In genomic region chr11:102762248-102762647, GRCm38 (mm10) we compare ENCODE assay signal across 7 mouse cellular contexts. TPM values are rescaled to one million over a fixed set of nuclear protein-coding genes. Genes with fewer than 3 reads are reported as not detected.
DNase-seq lines count a peak whose midpoint lies in the region; ATAC-seq and TF ChIP-seq lines count a peak whose summit lies in the region.

No protein-coding gene starts in this region.

- DNase-seq in lung, adult 2 months, result no peak
- peak; percentile 53 for DNase-seq in forebrain, embryonic 11.5 days (ENCODE audit: low spot score)
- DNase-seq in adipocyte (ENCODE audit: low spot score), result no peak
- no peak for DNase-seq in frontal cortex, postnatal 14 days (ENCODE audit: low spot score in 2 of 2)

- peaks cover 21% of the 10 kb centered on the region for H3K27me3 ChIP-seq in lung, embryonic 16.5 days (ENCODE audit: control insufficient read depth, insufficient read depth, low read depth, low read length)
- peaks cover 13% of the 10 kb centered on the region for H3K27me3 ChIP-seq in forebrain, embryonic 11.5 days (ENCODE audit: control insufficient read depth, insufficient read depth, low read length)
- H3K27me3 ChIP-seq in limb, embryonic 12.5 days, result peaks cover 57% of the 10 kb centered on the region
- peaks cover 22% of the 10 kb centered on the region for H3K27me3 ChIP-seq in small intestine, adult 2 months (ENCODE audit: control insufficient read depth, insufficient read depth, low read length)

- H3K4me1 ChIP-seq in lung, embryonic 16.5 days (replicated peaks; ENCODE audit: control insufficient read depth, insufficient read depth, low read length), result peaks cover 8% of the 10 kb centered on the region
- H3K4me1 ChIP-seq in lung, adult 2 months (ENCODE audit: control insufficient read depth, insufficient read depth, low read length), result no peaks in the 10 kb centered on the region
- peaks cover 9% of the 10 kb centered on the region; the same call in 1 of the 2 replicates for H3K4me1 ChIP-seq in forebrain, embryonic 11.5 days (replicated peaks; ENCODE audit: control insufficient read depth, insufficient read depth, low read length)
- peaks cover 14% of the 10 kb centered on the region for H3K4me1 ChIP-seq in limb, embryonic 12.5 days (replicated peaks)
- no peaks in the 10 kb centered on the region for H3K4me1 ChIP-seq in small intestine, adult 2 months (ENCODE audit: control insufficient read depth, insufficient read depth, insufficient read length, low read length)

- no peak for TF ChIP-seq POLR2A in lung, adult 2 months (IDR thresholded peaks at IDR 0.05; ENCODE audit: borderline replicate concordance, extremely low read depth, low read depth, low read length)
- no peak for TF ChIP-seq POLR2A in small intestine, adult 2 months (IDR thresholded peaks at IDR 0.05; ENCODE audit: low read depth, low read length)

- H3K27ac ChIP-seq in lung, embryonic 16.5 days (ENCODE audit: low read length), result no peak overlapping the region
- H3K27ac ChIP-seq in forebrain, embryonic 11.5 days (ENCODE audit: low read depth, low read length), result no peak overlapping the region
- no peak overlapping the region for H3K27ac ChIP-seq in limb, embryonic 12.5 days
- H3K27ac ChIP-seq in small intestine, adult 2 months (ENCODE audit: insufficient read depth, low read depth, low read length), result no peak overlapping the region

- H3K36me3 ChIP-seq in lung, embryonic 16.5 days (ENCODE audit: control insufficient read depth, insufficient read depth, low read length), result no peaks in the 10 kb centered on the region
- H3K36me3 ChIP-seq in forebrain, embryonic 11.5 days (ENCODE audit: control insufficient read depth, insufficient read depth, low read length), result no peaks in the 10 kb centered on the region
- no peaks in the 10 kb centered on the region for H3K36me3 ChIP-seq in limb, embryonic 12.5 days
- H3K36me3 ChIP-seq in small intestine, adult 2 months (ENCODE audit: control insufficient read depth, insufficient read depth, low read length), result no peaks in the 10 kb centered on the region

- peak overlapping the region; percentile 60 for H3K4me3 ChIP-seq in lung, embryonic 16.5 days (ENCODE audit: low read length)
- no peak overlapping the region for H3K4me3 ChIP-seq in lung, adult 2 months (replicated peaks; ENCODE audit: extremely low read depth, low read depth, low read length)
- H3K4me3 ChIP-seq in forebrain, embryonic 11.5 days (ENCODE audit: low read depth, low read length), result peak overlapping the region; percentile 62
- peak overlapping the region; percentile 65 for H3K4me3 ChIP-seq in limb, embryonic 12.5 days (replicated peaks)
- H3K4me3 ChIP-seq in small intestine, adult 2 months (ENCODE audit: low read depth, low read length), result peak overlapping the region; percentile 54; the same call in 1 of the 2 replicates

- WGBS in lung, embryonic 16.5 days, result 14% methylated on average over 15 of the region's 15 CpGs
- WGBS in lung, adult 2 months, result 24% methylated on average over 15 of the region's 15 CpGs
- WGBS in forebrain, embryonic 11.5 days, result 9% methylated on average over 15 of the region's 15 CpGs
- WGBS in limb, embryonic 12.5 days, result 8% methylated on average over 15 of the region's 15 CpGs
- 19% methylated on average over 15 of the region's 15 CpGs for WGBS in small intestine, adult 2 months

- H3K9ac ChIP-seq in lung, embryonic 16.5 days (ENCODE audit: low read length), result peak overlapping the region; percentile 69
- H3K9ac ChIP-seq in forebrain, embryonic 11.5 days (ENCODE audit: low read length), result peak overlapping the region; percentile 68; the same call in 1 of the 2 replicates
- H3K9ac ChIP-seq in limb, embryonic 12.5 days (replicated peaks), result peak overlapping the region; percentile 75; the same call in 1 of the 2 replicates

- ATAC-seq in lung, embryonic 16.5 days (ENCODE audit: low read depth), result no peak
- ATAC-seq in forebrain, embryonic 11.5 days (replicated peaks; ENCODE audit: low FRiP score), result 0 out of 2 replicates have a peak, but pooled peaks have one; percentile 6
- 0 out of 2 replicates have a peak, but pooled peaks have one; percentile 6 for ATAC-seq in limb, embryonic 12.5 days (ENCODE audit: insufficient number of reproducible peaks, insufficient read depth, low FRiP score, low TSS enrichment, low read depth)

- no peaks in the 10 kb centered on the region for H3K9me3 ChIP-seq in lung, embryonic 16.5 days (ENCODE audit: control insufficient read depth, low read length)
- no peaks in the 10 kb centered on the region for H3K9me3 ChIP-seq in forebrain, embryonic 11.5 days (ENCODE audit: control insufficient read depth, low read length)
- no peaks in the 10 kb centered on the region for H3K9me3 ChIP-seq in limb, embryonic 12.5 days

- peak overlapping the region; percentile 100 for H3K4me2 ChIP-seq in lung, embryonic 16.5 days (ENCODE audit: low read depth, low read length)
- peak overlapping the region; percentile 100 for H3K4me2 ChIP-seq in forebrain, embryonic 11.5 days (ENCODE audit: low read depth, low read length, severe bottlenecking)
- H3K4me2 ChIP-seq in limb, embryonic 12.5 days, result peak overlapping the region; percentile 100

- no peak for TF ChIP-seq CTCF in lung, adult 2 months (IDR thresholded peaks at IDR 0.05; ENCODE audit: insufficient read depth, low read length)
- no peak for TF ChIP-seq CTCF in small intestine, adult 2 months (IDR thresholded peaks at IDR 0.05; ENCODE audit: extremely low read depth, insufficient read length, insufficient replicate concordance, low read depth, low read length)

RNA-seq across cellular contexts. Expression of gene Adam11, which starts 1.0 kb away (rescaled TPM):
- 5.0 and 5.1 TPM in 2 replicates for polyA plus RNA-seq in lung, embryonic 16.5 days (2015; fragmentation: Nextera tagmentation; extraction: Ambion mirVana)
- 3.3 and 3.6 TPM in 2 replicates for polyA plus RNA-seq in lung, adult 2 months (2012; rRNA removed)
- 11.7 and 14.0 TPM in 2 replicates for polyA plus RNA-seq in forebrain, embryonic 11.5 days (2014; fragmentation: Nextera tagmentation; extraction: Ambion mirVana)
- 20.9 and 22.2 TPM in 2 replicates for polyA plus RNA-seq in limb, embryonic 12.5 days (2016; fragmentation: Nextera tagmentation; extraction: Ambion mirVana)
- polyA plus RNA-seq in small intestine, adult 2 months (2012; rRNA removed), result 3.1 TPM in 2 replicates

RNA-seq across cellular contexts. Expression of gene Gjc1, which starts 57.3 kb away (rescaled TPM):
- polyA plus RNA-seq in lung, embryonic 16.5 days (2015; fragmentation: Nextera tagmentation; extraction: Ambion mirVana), result 60.8 and 65.7 TPM in 2 replicates
- 9.1 and 14.8 TPM in 2 replicates for polyA plus RNA-seq in lung, adult 2 months (2012; rRNA removed)
- 95.7 and 96.1 TPM in 2 replicates for polyA plus RNA-seq in forebrain, embryonic 11.5 days (2014; fragmentation: Nextera tagmentation; extraction: Ambion mirVana)
- polyA plus RNA-seq in limb, embryonic 12.5 days (2016; fragmentation: Nextera tagmentation; extraction: Ambion mirVana), result 117 and 118 TPM in 2 replicates
- polyA plus RNA-seq in small intestine, adult 2 months (2012; rRNA removed), result 0.70 and 1.4 TPM in 2 replicates
